Mouse (Mus musculus) adrenal gland, adult 10 weeks (tissue): ENCODE measurements around the gene Oas2. TPM values are rescaled to one million over a fixed set of nuclear protein-coding genes. Genes with fewer than 3 reads are reported as not detected.

Experiments
- polyA plus RNA-seq: library from polyadenylated mRNA; stranded (reverse); fragments of 350-450 nt; fragmentation: Illumina TruSeq; extraction: RNeasy Lipid Tissue Mini Kit (QIAGEN cat#74804); gene quantifications from one replicate; pipeline ENCODE4 v1.2.3, GENCODE M21; 2014; ENCODE audit warnings: low read depth, low replicate concordance

The Oas2 gene
- 1.2 TPM for polyA plus RNA-seq

DNA sequence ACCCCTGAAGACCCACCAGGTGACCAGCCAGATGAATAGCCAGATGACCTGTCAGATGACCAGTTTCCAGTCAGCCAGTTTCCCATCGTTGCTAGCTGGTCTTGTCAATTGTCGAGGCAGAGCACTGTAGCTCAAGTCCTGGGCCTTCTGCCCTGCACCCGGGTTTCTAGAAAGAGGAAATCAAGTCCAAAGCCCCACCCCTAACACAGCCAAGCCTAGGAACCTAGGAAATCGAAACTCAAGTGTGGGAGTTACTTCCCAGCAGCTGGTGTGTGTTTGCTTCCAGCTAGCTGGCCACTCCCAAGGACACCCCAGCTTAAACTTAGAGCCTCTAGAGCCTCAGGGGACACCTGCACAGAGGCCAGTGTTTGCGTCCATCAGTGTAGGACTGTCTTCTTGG lies at the start of gene Oas2:
TSS of gene Oas2 (minus strand) at position 166 of the 400 bp plus-strand sequence.

DNA sequence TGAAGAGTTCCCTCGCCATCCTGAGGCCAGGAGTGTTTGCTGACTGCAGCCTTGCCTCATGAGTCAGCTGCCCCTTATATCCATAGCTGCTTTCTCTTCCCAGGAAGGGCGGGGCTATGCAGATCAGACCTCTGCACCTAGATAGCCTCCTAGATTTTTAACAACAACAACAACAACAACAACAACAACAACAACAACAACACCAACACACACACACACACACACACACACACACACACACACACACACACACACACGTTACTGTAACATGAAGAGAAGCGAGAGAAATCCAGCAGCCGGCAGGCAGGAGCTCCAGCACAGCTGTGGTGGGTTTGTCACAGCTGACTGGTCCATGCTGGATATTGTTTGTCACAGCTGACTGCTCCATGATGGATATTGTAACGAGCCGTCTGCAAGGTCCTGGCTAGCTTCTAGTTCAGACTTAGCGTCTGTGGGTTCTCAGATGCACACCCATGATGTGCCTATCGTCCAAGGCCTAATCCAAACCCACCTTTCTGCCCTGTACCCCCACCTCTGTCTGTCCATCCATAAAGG lies 45.9 kb upstream of the Oas2 start, which contains the start of gene Oas1e:
TSS of gene Oas1e (minus strand) at position 51 of the 555 bp plus-strand sequence.

DNA sequence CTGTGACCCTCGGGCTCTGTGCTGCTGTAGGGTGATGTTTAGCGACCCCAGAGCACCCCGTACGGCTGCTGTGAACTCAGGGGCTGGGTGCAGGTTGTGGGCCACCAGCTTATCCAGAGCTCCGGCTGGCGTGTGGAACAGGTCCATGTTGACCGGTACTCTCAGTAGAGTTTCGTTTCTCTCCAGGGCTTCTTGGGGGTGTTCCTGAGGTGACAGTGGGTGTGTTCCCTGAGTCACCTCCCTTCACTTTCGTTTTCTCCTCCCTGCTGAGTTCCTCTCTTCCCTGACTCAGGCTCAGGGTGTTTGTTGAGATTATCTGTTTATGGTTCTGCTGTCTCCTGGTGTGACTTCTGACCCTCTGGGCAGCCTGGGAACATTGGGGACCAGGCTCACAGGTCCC lies 27.8 kb upstream of the Oas2 start, which contains the start of gene Oas3:
TSS of gene Oas3 (minus strand) at position 184 of the 400 bp plus-strand sequence.

DNA sequence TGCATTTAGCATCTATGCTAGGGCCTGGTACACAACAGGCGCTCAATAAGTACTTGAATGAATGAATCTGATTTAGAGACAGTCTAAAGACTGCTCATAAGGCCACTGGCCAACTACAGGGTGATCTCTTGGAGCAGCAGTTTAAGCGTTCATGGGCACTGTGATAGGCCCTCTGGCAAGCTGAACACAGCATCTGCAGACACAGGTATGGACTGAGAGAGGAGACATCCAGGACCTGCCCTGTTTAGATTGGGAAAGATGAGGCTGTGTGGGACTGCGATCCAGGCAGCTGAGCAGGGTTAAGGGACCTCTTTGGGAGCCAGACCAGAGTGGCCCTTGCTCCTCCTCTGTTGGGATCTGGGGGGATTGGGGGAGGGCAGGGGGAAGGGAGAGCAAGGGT lies 37.8 kb downstream of the Oas2 start, which contains the start of gene Dtx1:
TSS of gene Dtx1 (minus strand) at position 101 of the 400 bp plus-strand sequence.

Other genes with a start within 250 kb of the Oas2 start
- gene Plbd2, start 246.2 kb downstream of the Oas2 start, polyA plus RNA-seq = 1.7 TPM
- 0.58 TPM for gene Slc8b1, start 238.7 kb downstream of the Oas2 start, polyA plus RNA-seq
- gene Tpcn1, start 161.2 kb downstream of the Oas2 start, polyA plus RNA-seq = 3.8 TPM
- gene Iqcd, start 160.8 kb downstream of the Oas2 start, polyA plus RNA-seq = not detected
- gene Rita1, start 137.3 kb downstream of the Oas2 start, polyA plus RNA-seq = not detected
- gene Ddx54, start 137.1 kb downstream of the Oas2 start, polyA plus RNA-seq = 0.58 TPM
- not detected for gene Cfap73, start 115.6 kb downstream of the Oas2 start, polyA plus RNA-seq
- gene Rasal1, start 101.0 kb downstream of the Oas2 start, polyA plus RNA-seq = not detected
- 0.52 TPM for gene Dtx1, start 37.9 kb downstream of the Oas2 start, polyA plus RNA-seq
- 0.41 TPM for gene Oas3, start 27.8 kb upstream of the Oas2 start, polyA plus RNA-seq
- gene Oas1e, start 45.7 kb upstream of the Oas2 start, polyA plus RNA-seq = not detected
- 0.99 TPM for gene Oas1c, start 62.7 kb upstream of the Oas2 start, polyA plus RNA-seq
- not detected for gene Oas1f, start 97.5 kb upstream of the Oas2 start, polyA plus RNA-seq
- not detected for gene Oas1h, start 111.6 kb upstream of the Oas2 start, polyA plus RNA-seq
- gene Oas1g, start 137.8 kb upstream of the Oas2 start, polyA plus RNA-seq = not detected
- gene Oas1a, start 157.7 kb upstream of the Oas2 start, polyA plus RNA-seq = 0.99 TPM
- not detected for gene Oas1d, start 164.7 kb upstream of the Oas2 start, polyA plus RNA-seq